Mouse (Mus musculus) frontal cortex, postnatal 36 days (tissue): ENCODE measurements around the gene Zbtb37.

Experiments used
- DNase-seq, 2 experiments: peaks; one replicate each; pipeline ENCODE4 v3.0.0; 2022; ENCODE audit warnings: low spot score in 2 of 2

Zbtb37 gene

DNA sequence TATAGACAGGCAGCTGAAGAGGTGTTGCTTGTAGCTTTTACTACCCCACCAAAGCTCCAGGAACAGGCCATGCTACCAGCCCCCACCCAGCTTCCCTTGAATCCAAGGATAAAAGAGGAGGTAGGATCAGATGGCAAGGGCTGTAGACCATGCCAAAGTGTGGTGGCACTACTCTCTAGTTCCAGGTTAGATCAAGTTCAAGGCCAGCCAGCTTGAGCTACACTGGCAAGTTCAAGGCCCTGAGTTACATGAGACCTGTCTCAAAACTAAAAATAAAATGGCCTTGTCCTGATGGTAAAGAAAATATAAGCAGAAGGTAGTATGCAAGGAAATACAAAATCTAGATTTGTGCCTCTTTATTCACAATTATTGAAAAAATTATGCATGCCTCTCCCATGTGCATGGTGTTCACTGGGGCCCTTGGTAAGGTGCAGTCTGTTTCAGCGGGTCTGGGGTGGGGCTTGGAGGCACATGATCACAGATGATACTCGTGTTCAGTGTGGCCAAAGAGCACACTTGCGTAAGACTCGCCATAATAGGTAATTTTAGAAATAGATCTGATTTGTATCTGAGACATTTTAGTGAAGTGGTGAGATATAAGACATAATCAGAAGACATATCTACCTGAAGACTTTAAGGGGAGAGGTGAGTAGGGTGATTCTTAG is 56.4 kb downstream of the Zbtb37 start, which contains the start of gene Serpinc1:
TSS of gene Serpinc1 (plus strand) at position 515 of the 665 bp plus-strand sequence.
- DNase-seq, result no peak

- DNase-seq, result peak in 1 of 2 experiments; percentile 6
Observed at GRCm38 (mm10) chr1:160968643-160969042, 66.0 kb downstream of the Zbtb37 start.

GRCm38 (mm10) chr1:160967268-160967667 is 67.4 kb downstream of the Zbtb37 start:
- DNase-seq, result no peak

DNA sequence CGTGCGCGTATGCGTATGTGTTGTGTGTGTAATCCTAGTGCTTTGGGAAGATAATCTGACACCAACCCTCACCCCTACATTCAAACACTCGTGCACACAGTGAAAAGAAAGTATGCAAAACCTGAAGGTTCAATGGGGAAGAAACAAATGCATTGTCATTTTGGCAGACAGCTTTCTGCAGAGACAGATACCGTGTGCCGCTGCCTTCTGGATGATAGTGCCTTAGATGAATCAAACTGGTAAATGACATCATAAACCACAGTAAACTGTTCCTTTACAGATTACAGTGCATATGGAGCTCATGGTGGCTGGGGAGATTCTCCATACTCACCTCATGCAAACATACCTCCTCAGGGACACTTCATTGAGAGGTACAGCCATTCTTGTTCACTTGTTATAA is 71.5 kb downstream of the Zbtb37 start:
- DNase-seq, result no peak
